Mouse (Mus musculus): ENCODE data around the gene B4galt3. TPM values are rescaled to one million over a fixed set of nuclear protein-coding genes. Genes with fewer than 3 reads are reported as not detected.

Gene B4galt3
- polyA plus RNA-seq, 1 experiment from 2014 or later, result 70.6 TPM

GRCm38 (mm10) chr1:171265971-171266744 lies 4.0 kb upstream of the B4galt3 start:
- H3K27ac ChIP-seq (ENCODE audit: low read depth, low read length), result no peak overlapping the region
- H3K9me3 ChIP-seq (ENCODE audit: control insufficient read depth, low read length), result no peaks in the 10 kb centered on the region
- no peak overlapping the region for H3K9ac ChIP-seq (ENCODE audit: low read length)
- no peak overlapping the region for H3K4me3 ChIP-seq (ENCODE audit: low read depth, low read length)
- H3K27me3 ChIP-seq (ENCODE audit: control insufficient read depth, insufficient read depth, low read length), result no peaks in the 10 kb centered on the region
- no peak overlapping the region for H3K4me2 ChIP-seq (ENCODE audit: low read depth)
- ATAC-seq (ENCODE audit: insufficient read depth, low FRiP score, low TSS enrichment) (no peak), DNase-seq (ENCODE audit: low spot score) (no peak)
- H3K36me3 ChIP-seq (ENCODE audit: control insufficient read depth, insufficient read depth, low read length), result no peaks in the 10 kb centered on the region
- 79% methylated on average over 4 of the region's 4 CpGs for WGBS
- H3K4me1 ChIP-seq (ENCODE audit: control insufficient read depth, insufficient read depth, low read length), result peaks cover 9% of the 10 kb centered on the region

GRCm38 (mm10) chr1:171268341-171268740 lies 1.8 kb upstream of the B4galt3 start:
- no peaks in the 10 kb centered on the region for H3K27me3 ChIP-seq (ENCODE audit: control insufficient read depth, insufficient read depth, low read length)
- DNase-seq (ENCODE audit: low spot score) (no peak), ATAC-seq (ENCODE audit: insufficient read depth, low FRiP score, low TSS enrichment) (no peak)
- WGBS, result 61% methylated on average over 1 of the region's 1 CpGs
- no peak overlapping the region for H3K4me2 ChIP-seq (ENCODE audit: low read depth)
- no peak overlapping the region for H3K9ac ChIP-seq (ENCODE audit: low read length)
- H3K9me3 ChIP-seq (ENCODE audit: control insufficient read depth, low read length), result no peaks in the 10 kb centered on the region
- peaks cover 3% of the 10 kb centered on the region for H3K36me3 ChIP-seq (ENCODE audit: control insufficient read depth, insufficient read depth, low read length)
- peaks cover 13% of the 10 kb centered on the region for H3K4me1 ChIP-seq (ENCODE audit: control insufficient read depth, insufficient read depth, low read length)
- H3K27ac ChIP-seq (ENCODE audit: low read depth, low read length), result no peak overlapping the region
- H3K4me3 ChIP-seq (ENCODE audit: low read depth, low read length), result no peak overlapping the region

- Histone ChIP-seq H3K36me3 (ENCODE audit: control insufficient read depth, insufficient read depth, low read length) (peaks cover 6% of the 10 kb centered on the region), H3K27me3 (ENCODE audit: control insufficient read depth, insufficient read depth, low read length) (no peaks in the 10 kb centered on the region), H3K4me3 (ENCODE audit: low read depth, low read length) (peak overlapping the region; percentile 82), H3K4me1 (ENCODE audit: control insufficient read depth, insufficient read depth, low read length) (peaks cover 13% of the 10 kb centered on the region), H3K27ac (ENCODE audit: low read depth, low read length) (peak overlapping the region; percentile 29; the same call in 1 of the 2 replicates), H3K4me2 (ENCODE audit: low read depth) (peak overlapping the region; percentile 96), H3K9me3 (ENCODE audit: control insufficient read depth, low read length) (no peaks in the 10 kb centered on the region), H3K9ac (ENCODE audit: low read length) (peak overlapping the region; percentile 77)
- DNase-seq (ENCODE audit: low spot score) (no peak), ATAC-seq (ENCODE audit: insufficient read depth, low FRiP score, low TSS enrichment) (peak; percentile 66)
- under 1% methylated on average over 17 of the region's 19 CpGs for WGBS
Observed at GRCm38 (mm10) chr1:171270573-171270900, 409 bp downstream of the B4galt3 start.

- Histone ChIP-seq H3K9me3 (ENCODE audit: control insufficient read depth, low read length) (no peaks in the 10 kb centered on the region), H3K9ac (ENCODE audit: low read length) (no peak overlapping the region), H3K27ac (ENCODE audit: low read depth, low read length) (no peak overlapping the region), H3K4me3 (ENCODE audit: low read depth, low read length) (peak overlapping the region; percentile 82), H3K4me2 (ENCODE audit: low read depth) (peak overlapping the region; percentile 96), H3K36me3 (ENCODE audit: control insufficient read depth, insufficient read depth, low read length) (peaks cover 11% of the 10 kb centered on the region), H3K27me3 (ENCODE audit: control insufficient read depth, insufficient read depth, low read length) (no peaks in the 10 kb centered on the region), H3K4me1 (ENCODE audit: control insufficient read depth, insufficient read depth, low read length) (peaks cover 13% of the 10 kb centered on the region)
- no peak for DNase-seq (ENCODE audit: low spot score)
- 60% methylated on average over 9 of the region's 9 CpGs for WGBS
- ATAC-seq (ENCODE audit: insufficient read depth, low FRiP score, low TSS enrichment), result no peak
Observed at GRCm38 (mm10) chr1:171271196-171271595, 1.1 kb downstream of the B4galt3 start.

- no peak for DNase-seq (ENCODE audit: low spot score)
- Histone ChIP-seq H3K27me3 (ENCODE audit: control insufficient read depth, insufficient read depth, low read length) (no peaks in the 10 kb centered on the region), H3K4me3 (ENCODE audit: low read depth, low read length) (no peak overlapping the region), H3K36me3 (ENCODE audit: control insufficient read depth, insufficient read depth, low read length) (peaks cover 13% of the 10 kb centered on the region), H3K4me1 (ENCODE audit: control insufficient read depth, insufficient read depth, low read length) (peaks cover 13% of the 10 kb centered on the region), H3K9me3 (ENCODE audit: control insufficient read depth, low read length) (no peaks in the 10 kb centered on the region), H3K27ac (ENCODE audit: low read depth, low read length) (no peak overlapping the region), H3K9ac (ENCODE audit: low read length) (no peak overlapping the region), H3K4me2 (ENCODE audit: low read depth) (no peak overlapping the region)
- ATAC-seq (ENCODE audit: insufficient read depth, low FRiP score, low TSS enrichment), result no peak
- WGBS, result 75% methylated on average over 10 of the region's 10 CpGs
Observed at GRCm38 (mm10) chr1:171271622-171272021, 1.5 kb downstream of the B4galt3 start.

GRCm38 (mm10) chr1:171272086-171272485 lies 2.0 kb downstream of the B4galt3 start:
- 97% methylated on average over 3 of the region's 3 CpGs for WGBS
- H3K4me1 ChIP-seq (ENCODE audit: control insufficient read depth, insufficient read depth, low read length), result peaks cover 13% of the 10 kb centered on the region
- no peaks in the 10 kb centered on the region for H3K9me3 ChIP-seq (ENCODE audit: control insufficient read depth, low read length)
- no peak overlapping the region for H3K27ac ChIP-seq (ENCODE audit: low read depth, low read length)
- ATAC-seq (ENCODE audit: insufficient read depth, low FRiP score, low TSS enrichment) (no peak), DNase-seq (ENCODE audit: low spot score) (no peak)
- no peak overlapping the region for H3K4me2 ChIP-seq (ENCODE audit: low read depth)
- H3K36me3 ChIP-seq (ENCODE audit: control insufficient read depth, insufficient read depth, low read length), result peaks cover 13% of the 10 kb centered on the region
- no peak overlapping the region for H3K9ac ChIP-seq (ENCODE audit: low read length)
- no peaks in the 10 kb centered on the region for H3K27me3 ChIP-seq (ENCODE audit: control insufficient read depth, insufficient read depth, low read length)
- no peak overlapping the region for H3K4me3 ChIP-seq (ENCODE audit: low read depth, low read length)

- Histone ChIP-seq H3K9ac (ENCODE audit: low read length) (no peak overlapping the region), H3K4me3 (ENCODE audit: low read depth, low read length) (no peak overlapping the region), H3K27ac (ENCODE audit: low read depth, low read length) (no peak overlapping the region), H3K9me3 (ENCODE audit: control insufficient read depth, low read length) (no peaks in the 10 kb centered on the region), H3K27me3 (ENCODE audit: control insufficient read depth, insufficient read depth, low read length) (no peaks in the 10 kb centered on the region), H3K4me1 (ENCODE audit: control insufficient read depth, insufficient read depth, low read length) (peaks cover 13% of the 10 kb centered on the region), H3K36me3 (ENCODE audit: control insufficient read depth, insufficient read depth, low read length) (peaks cover 22% of the 10 kb centered on the region), H3K4me2 (ENCODE audit: low read depth) (no peak overlapping the region)
- DNase-seq (ENCODE audit: low spot score), result no peak
- 89% methylated on average over 12 of the region's 12 CpGs for WGBS
- no peak for ATAC-seq (ENCODE audit: insufficient read depth, low FRiP score, low TSS enrichment)
Observed at GRCm38 (mm10) chr1:171274171-171274570, 4.0 kb downstream of the B4galt3 start.

GRCm38 (mm10) chr1:171275144-171275734 lies 5.1 kb downstream of the B4galt3 start:
- H3K4me1 ChIP-seq (ENCODE audit: control insufficient read depth, insufficient read depth, low read length), result peaks cover 12% of the 10 kb centered on the region
- no peak overlapping the region for H3K4me3 ChIP-seq (ENCODE audit: low read depth, low read length)
- no peaks in the 10 kb centered on the region for H3K9me3 ChIP-seq (ENCODE audit: control insufficient read depth, low read length)
- H3K27me3 ChIP-seq (ENCODE audit: control insufficient read depth, insufficient read depth, low read length), result no peaks in the 10 kb centered on the region
- ATAC-seq (ENCODE audit: insufficient read depth, low FRiP score, low TSS enrichment) (no peak), DNase-seq (ENCODE audit: low spot score) (no peak)
- H3K27ac ChIP-seq (ENCODE audit: low read depth, low read length), result no peak overlapping the region
- H3K36me3 ChIP-seq (ENCODE audit: control insufficient read depth, insufficient read depth, low read length), result peaks cover 22% of the 10 kb centered on the region
- WGBS, result 90% methylated on average over 11 of the region's 11 CpGs
- no peak overlapping the region for H3K9ac ChIP-seq (ENCODE audit: low read length)
- no peak overlapping the region for H3K4me2 ChIP-seq (ENCODE audit: low read depth)
